Mouse (Mus musculus): Measurements from ENCODE around the gene Mgea5.
A peak's percentile ranks its signal among the peaks of the same experiment; 100 is the strongest.
"Not testable (repeated sequence)": the region's sequence is repeated elsewhere in the genome, so short reads cannot be mapped to it uniquely, and the experiment has no call there.

Mgea5 gene

GRCm38 (mm10) chr19:45783181-45783932, at the start of gene Mgea5:
TSS of gene Mgea5 (minus strand) at chr19:45783837.
- peak; percentile 99 for DNase-seq

GRCm38 (mm10) chr19:45830679-45831078, 47.0 kb upstream of the Mgea5 start:
- DNase-seq, result no peak

GRCm38 (mm10) chr19:45827736-45828135, 44.1 kb upstream of the Mgea5 start:
- no peak for DNase-seq

DNA sequence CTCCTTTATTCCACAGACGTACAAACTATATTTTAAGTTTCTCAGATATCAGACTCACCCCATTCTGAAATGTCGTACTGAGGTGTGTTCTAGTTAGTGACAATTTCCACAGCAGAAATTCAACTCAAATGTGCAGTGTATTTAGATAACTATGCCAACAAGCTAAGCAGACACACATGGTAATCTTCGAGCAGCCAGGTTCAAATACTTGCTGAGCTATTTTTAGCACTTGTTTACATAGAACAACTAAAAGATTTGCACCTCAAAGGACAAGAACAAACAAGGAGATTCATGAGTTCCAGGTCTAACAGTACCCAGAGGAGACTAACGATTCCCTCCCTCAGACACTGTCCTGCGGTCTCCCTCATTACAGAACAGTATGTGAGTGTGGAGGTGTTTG, 43.5 kb upstream of the Mgea5 start:
- DNase-seq, result no peak

GRCm38 (mm10) chr19:45826146-45826545, 42.5 kb upstream of the Mgea5 start:
- DNase-seq, result peak; percentile 26

DNA sequence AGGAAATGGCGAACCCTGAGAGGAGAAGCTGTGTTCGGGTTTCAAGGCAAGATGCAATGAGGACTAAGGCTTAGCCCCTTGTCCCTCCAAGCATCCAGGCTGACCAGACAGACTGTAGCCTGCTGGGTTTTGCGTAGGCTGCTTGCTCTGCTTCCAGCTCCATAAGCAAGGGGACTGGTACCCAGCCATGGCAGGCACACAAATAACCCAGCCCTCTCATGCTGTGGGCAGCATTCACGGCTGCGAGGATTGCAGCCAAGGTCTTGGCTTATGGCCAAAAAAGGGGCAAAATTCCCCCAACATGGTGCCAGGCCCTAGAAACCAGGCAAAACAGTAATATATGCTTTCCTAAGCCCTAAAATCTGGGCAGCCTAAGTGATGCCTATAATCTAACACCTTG, 38.2 kb upstream of the Mgea5 start:
- no peak for DNase-seq

- DNase-seq, result no peak
Measured at GRCm38 (mm10) chr19:45817816-45818490, 34.3 kb upstream of the Mgea5 start.

DNA sequence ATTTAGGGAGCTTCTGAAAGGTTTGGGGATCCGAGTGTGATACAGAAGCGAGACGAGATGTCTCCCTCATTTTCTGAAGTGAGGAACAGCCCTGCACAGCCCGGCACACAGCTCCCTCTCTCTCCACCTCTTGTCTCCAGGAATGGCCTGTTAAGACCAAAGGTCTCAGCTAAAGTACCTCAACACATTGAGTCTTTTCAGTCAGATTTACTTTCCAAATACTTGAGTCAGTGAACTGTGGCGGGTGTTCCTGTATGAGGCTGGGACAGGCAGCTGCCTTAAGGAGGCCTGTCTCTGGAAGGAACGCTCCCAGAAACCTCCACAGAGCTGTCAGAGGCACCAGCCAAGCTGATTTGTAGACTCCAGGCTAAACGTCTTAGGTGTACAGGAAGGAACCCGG, 33.1 kb upstream of the Mgea5 start:
- peak; percentile 87 for DNase-seq

GRCm38 (mm10) chr19:45815831-45816405, 32.3 kb upstream of the Mgea5 start, which contains the start of gene Kcnip2:
TSS of gene Kcnip2 (minus strand) at chr19:45816061.
- DNase-seq, result no peak

DNA sequence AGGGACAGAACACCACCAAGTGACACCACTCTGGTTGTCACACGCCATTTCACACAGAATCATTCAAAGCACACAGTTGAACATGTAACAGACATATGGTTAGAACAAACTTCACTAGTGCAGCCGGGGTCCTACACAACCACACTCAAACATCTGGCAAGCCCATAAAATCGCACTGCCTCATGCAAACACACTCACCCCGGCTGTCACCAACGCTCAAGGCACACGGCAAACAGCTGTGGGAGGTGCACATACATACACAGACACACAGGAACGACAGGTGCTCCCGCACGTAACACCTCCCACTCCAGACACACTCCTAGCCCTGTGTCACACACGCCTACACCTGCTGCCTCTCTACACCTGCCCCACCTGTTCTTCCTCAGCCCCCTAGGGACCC, 31.5 kb upstream of the Mgea5 start:
- DNase-seq, result no peak

DNA sequence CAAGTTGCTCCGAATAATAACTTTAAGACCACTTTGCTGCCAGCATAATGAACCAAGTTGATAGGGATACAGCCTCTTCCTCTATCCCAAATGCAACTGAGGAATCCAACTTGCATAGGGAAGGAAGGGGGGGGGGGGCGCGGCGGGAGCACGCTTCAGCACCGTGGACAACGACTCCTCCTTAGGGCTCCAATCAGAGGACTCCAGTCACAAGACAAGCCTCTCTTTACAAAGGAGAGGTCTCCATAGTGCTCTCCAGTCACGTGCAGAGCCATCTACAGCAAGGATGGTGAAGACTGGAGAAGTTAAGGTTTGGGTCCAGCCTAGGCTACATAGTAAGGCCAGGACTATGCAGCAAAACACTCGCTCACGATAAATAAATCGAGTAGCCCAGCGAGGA, 30.2 kb upstream of the Mgea5 start:
- DNase-seq, result no peak

DNA sequence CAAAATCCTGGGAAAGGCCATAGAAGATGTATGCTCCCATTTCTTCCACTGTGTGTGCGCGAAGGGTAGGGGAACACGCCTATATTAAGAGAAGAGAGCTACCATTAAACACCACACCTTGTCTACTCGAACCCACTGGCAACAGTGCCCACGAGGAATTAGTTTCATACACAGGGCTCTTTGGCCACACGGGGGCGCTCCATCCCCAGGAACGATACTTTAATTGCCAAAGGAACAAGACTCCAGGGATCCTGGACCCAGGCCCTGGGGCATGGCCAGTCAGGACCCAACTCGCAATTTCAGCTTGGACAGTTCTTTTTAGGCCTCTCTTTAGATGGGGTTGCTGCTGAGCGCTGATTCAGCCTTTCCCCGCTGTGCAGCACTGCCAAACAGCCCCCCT, 29.6 kb upstream of the Mgea5 start:
- peak; percentile 88 for DNase-seq

DNA sequence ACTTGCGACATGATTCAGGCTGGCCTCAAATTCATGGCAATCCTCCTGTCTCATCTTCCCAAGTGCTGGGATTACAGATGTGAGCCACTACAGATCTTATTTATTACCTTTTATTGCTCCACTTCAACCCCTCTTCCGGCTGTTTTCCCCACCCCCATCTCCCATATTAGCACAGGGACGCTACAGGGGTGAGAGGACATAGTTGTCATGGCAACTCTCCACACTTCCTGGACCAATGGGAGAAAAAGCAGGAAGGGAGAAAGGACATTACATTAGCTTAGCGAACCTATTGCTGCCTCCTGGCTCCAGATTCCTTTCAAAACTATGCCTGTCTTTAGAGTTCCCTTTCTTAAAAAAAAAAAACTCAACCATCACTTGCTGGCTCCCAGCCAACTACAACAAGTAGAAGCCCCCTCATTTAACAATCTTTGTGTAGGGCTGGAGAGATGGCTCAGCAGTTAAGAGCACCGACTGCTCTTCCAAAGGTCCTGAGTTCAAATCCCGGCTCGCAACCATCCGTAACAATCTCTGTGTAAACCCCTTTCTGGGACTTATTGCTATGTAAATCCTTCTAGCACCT, 29.1 kb upstream of the Mgea5 start:
- DNase-seq, result no peak

DNA sequence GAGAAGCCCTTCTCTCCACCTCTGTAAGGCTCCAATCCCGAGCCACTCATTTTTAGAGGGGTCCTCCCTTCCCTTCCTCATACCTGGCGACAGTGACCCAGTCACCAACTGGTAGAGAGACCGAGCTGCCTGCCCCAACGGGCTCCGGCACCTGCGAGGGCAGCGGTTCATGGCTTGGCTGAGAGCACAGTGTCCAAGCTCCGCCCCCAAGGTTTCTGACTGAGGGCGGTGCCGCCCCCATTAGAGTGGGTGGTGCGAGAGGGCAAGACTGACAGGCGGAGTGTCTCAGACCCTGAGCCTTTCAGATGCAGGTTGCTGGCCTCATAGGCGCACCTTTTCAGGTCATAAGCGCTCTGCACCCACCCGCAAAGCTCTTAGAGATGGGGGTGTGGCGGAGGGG, 28.5 kb upstream of the Mgea5 start:
- DNase-seq, result peak; percentile 64

GRCm38 (mm10) chr19:45811028-45811674, 27.5 kb upstream of the Mgea5 start:
- no peak for DNase-seq

- DNase-seq, result no peak
Measured at GRCm38 (mm10) chr19:45807732-45808131, 24.1 kb upstream of the Mgea5 start.

DNA sequence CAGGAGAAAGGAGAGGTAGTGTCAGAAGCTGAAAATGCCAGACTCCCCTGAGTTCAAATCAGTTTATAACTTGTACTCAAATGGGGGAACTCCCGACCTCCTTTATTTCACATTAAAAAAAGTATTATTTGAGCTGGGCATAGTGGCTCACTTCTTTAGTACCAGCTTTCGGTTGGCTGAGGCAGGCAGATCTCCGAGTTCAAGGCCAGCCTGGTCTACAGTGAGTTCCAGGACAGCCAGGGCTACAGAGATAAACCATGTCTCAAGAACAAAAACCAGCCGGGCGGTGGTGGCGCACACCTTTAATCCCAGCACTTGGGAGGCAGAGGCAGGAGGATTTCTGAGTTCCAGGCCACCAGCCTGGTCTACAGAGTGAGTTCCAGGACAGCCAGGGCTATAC, 22.2 kb upstream of the Mgea5 start:
- DNase-seq, result not testable (repeated sequence)

DNA sequence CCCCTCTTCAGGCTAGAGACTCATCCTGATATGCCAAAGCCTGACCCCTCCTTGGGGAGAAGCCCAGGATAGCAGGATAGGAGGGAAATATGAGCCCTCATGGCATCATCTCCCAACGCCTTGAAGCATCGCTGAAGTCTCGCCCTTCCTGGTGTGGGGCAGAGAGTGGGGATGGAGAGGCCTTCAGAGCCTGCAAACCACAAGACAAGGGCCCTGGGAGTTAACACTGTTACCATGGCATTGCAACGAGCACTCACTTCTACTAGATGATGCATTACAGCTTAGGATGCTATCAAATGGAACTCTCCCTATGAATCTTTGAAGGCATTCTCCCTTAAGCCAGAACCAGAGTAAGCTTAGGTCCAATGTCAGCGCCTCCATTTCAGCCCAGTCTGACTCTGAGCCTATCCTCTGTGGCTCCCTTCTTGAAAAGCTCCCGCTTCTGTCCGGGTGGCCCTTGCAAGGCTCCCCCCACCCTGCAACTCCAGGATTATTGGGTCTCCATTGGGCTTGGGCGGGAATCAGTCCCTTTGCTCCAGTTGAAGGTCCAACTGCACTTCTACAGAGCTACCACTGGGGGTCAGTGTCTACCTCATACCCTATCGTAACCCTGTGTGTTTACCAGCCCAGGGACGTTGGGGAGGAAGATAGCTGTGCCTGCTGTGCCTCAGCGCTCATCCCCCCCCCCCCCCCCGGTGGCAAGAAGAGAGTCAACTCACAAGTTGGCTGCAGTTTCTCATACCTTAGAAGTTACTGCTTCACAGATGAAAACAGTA, 21.1 kb upstream of the Mgea5 start:
- DNase-seq, result no peak

DNA sequence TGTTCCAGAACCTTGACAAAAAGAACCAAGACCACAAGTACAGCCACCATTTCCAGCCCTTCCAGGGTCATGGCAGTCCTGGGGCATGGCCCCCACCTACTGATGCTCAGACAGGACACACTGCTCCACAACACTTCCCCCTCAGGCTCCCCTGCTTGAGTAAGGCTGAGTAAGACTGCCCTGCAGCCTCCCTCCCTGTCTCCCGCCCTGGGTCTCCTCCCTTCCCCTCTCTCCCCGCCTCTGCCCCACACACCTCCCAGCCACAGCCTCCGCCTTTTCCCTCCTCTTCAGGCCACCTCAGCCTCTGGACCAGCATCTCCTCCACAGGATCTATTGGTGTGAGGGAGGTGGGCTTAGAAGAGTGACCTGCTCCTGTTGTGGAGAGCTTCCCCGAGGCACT, 19.8 kb upstream of the Mgea5 start:
- DNase-seq, result no peak

GRCm38 (mm10) chr19:45802702-45803101, 19.1 kb upstream of the Mgea5 start:
- DNase-seq, result no peak

GRCm38 (mm10) chr19:45796879-45797278, 13.2 kb upstream of the Mgea5 start:
- DNase-seq, result no peak

GRCm38 (mm10) chr19:45796061-45796556, 12.5 kb upstream of the Mgea5 start:
- no peak for DNase-seq

Measured in kidney, adult 9 months (tissue).